Mouse (Mus musculus): Measurements from ENCODE around the gene Myo1a. TPM values are rescaled to one million over a fixed set of nuclear protein-coding genes. Genes with fewer than 3 reads are reported as not detected.

The Myo1a gene
- polyA plus RNA-seq, 1 experiment from 2014 or later: 0.73 TPM

DNA sequence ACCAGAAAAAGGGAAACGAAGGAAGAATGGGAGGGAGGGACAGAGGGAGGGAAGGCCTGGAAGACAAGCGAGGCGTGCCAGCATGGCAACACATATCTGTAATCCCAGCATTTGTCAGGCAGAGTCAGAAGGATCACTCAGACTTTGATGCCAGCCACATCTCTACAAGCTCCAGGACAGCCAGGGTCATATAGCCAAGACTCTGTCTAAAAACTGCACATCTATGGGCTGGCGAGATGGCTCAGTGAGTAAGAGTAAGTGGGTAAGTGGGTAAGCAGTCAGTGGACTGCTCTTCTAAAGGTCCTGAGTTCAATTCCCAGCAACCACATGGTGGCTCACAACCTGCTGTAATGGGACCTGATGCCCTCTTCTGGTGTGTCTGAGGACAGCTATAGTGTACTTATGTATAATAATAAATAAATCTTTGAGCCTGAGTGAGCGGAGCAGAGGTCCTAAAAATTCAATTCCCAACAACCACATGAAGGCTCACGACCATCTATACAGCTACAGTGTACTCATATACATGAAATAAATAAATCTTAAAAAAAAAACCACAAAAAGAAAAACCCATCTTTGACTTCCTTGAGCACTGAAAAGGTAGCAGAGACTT lies 30.8 kb upstream of the Myo1a start:
- Histone ChIP-seq H3K27ac (ENCODE audit: low read depth, low read length) (no peak overlapping the region), H3K27me3 (replicated peaks; ENCODE audit: control insufficient read depth, insufficient read depth, low read length) (no peaks in the 10 kb centered on the region), H3K9ac (ENCODE audit: low read depth, low read length) (no peak overlapping the region), H3K36me3 (ENCODE audit: control insufficient read depth, insufficient read depth, low read length) (no peaks in the 10 kb centered on the region), H3K9me3 (ENCODE audit: control insufficient read depth, low read length) (no peaks in the 10 kb centered on the region), H3K4me3 (ENCODE audit: low read length) (no peak overlapping the region), H3K4me2 (ENCODE audit: low read length) (no peak overlapping the region), H3K4me1 (ENCODE audit: control insufficient read depth, insufficient read depth, low read depth, low read length) (peaks cover 9% of the 10 kb centered on the region)
- ATAC-seq: no peak
- WGBS: 89% methylated on average over 6 of the region's 6 CpGs

DNA sequence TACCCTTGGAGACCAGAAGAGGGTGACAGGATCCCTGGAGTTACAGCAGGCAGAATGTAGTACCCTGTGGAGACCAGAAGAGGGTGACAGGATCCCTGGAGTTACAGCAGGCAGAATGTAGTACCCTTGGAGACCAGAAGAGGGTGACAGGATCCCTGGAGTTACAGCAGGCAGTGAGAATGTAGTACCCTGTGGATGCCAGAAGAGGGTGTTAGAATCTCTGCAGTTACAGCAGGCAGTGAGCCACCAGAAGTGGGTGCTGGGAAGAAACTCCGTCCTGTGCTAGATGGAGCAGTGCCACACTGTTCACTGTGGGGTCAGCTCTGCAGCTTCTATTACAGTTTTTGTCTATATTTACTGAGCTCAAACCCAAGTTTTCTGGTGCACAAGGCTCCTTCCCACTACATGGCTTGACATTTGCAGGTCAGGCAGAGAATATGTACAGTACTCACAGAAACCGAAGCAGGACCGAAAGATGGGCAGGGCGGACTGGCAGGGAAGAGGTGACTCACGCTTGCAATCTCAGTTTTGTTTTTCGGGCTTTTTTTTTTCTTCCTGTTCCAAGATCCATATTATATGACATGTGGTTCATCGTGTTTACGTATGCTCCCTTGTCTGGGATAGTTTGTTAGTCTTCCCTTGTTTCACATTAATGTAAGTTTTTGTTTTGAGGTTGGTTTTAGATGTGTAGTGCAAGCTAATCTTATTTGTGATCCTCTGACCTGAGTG lies 30.0 kb upstream of the Myo1a start:
- Histone ChIP-seq H3K9me3 (ENCODE audit: control insufficient read depth, low read length) (no peaks in the 10 kb centered on the region), H3K27me3 (replicated peaks; ENCODE audit: control insufficient read depth, insufficient read depth, low read length) (no peaks in the 10 kb centered on the region), H3K4me1 (ENCODE audit: control insufficient read depth, insufficient read depth, low read depth, low read length) (peaks cover 9% of the 10 kb centered on the region), H3K9ac (ENCODE audit: low read depth, low read length) (no peak overlapping the region), H3K27ac (ENCODE audit: low read depth, low read length) (no peak overlapping the region), H3K36me3 (ENCODE audit: control insufficient read depth, insufficient read depth, low read length) (no peaks in the 10 kb centered on the region), H3K4me2 (ENCODE audit: low read length) (no peak overlapping the region), H3K4me3 (ENCODE audit: low read length) (no peak overlapping the region)
- ATAC-seq: no peak
- 85% methylated on average over 8 of the region's 8 CpGs for WGBS

GRCm38 (mm10) chr10:127675859-127676398 lies 29.0 kb upstream of the Myo1a start:
- Histone ChIP-seq H3K4me2 (ENCODE audit: low read length) (peak overlapping the region; percentile 71), H3K9me3 (ENCODE audit: control insufficient read depth, low read length) (no peaks in the 10 kb centered on the region), H3K36me3 (ENCODE audit: control insufficient read depth, insufficient read depth, low read length) (no peaks in the 10 kb centered on the region), H3K4me3 (ENCODE audit: low read length) (peak overlapping the region; percentile 52), H3K27ac (ENCODE audit: low read depth, low read length) (no peak overlapping the region; the same call in 1 of the 2 replicates), H3K27me3 (replicated peaks; ENCODE audit: control insufficient read depth, insufficient read depth, low read length) (no peaks in the 10 kb centered on the region), H3K9ac (ENCODE audit: low read depth, low read length) (peak overlapping the region; percentile 57), H3K4me1 (ENCODE audit: control insufficient read depth, insufficient read depth, low read depth, low read length) (peaks cover 9% of the 10 kb centered on the region)
- ATAC-seq: no peak
- 56% methylated on average over 5 of the region's 5 CpGs for WGBS

- under 1% methylated on average over 62 of the region's 71 CpGs for WGBS
- ATAC-seq: peak; percentile 98
- Histone ChIP-seq H3K4me1 (ENCODE audit: control insufficient read depth, insufficient read depth, low read depth, low read length) (peaks cover 9% of the 10 kb centered on the region), H3K27ac (ENCODE audit: low read depth, low read length) (peak overlapping the region; percentile 68), H3K27me3 (replicated peaks; ENCODE audit: control insufficient read depth, insufficient read depth, low read length) (no peaks in the 10 kb centered on the region), H3K4me3 (ENCODE audit: low read length) (peak overlapping the region; percentile 52), H3K36me3 (ENCODE audit: control insufficient read depth, insufficient read depth, low read length) (no peaks in the 10 kb centered on the region), H3K4me2 (ENCODE audit: low read length) (peak overlapping the region; percentile 100), H3K9ac (ENCODE audit: low read depth, low read length) (peak overlapping the region; percentile 61), H3K9me3 (ENCODE audit: control insufficient read depth, low read length) (no peaks in the 10 kb centered on the region)
Observed at GRCm38 (mm10) chr10:127676691-127677548, 28.1 kb upstream of the Myo1a start.

DNA sequence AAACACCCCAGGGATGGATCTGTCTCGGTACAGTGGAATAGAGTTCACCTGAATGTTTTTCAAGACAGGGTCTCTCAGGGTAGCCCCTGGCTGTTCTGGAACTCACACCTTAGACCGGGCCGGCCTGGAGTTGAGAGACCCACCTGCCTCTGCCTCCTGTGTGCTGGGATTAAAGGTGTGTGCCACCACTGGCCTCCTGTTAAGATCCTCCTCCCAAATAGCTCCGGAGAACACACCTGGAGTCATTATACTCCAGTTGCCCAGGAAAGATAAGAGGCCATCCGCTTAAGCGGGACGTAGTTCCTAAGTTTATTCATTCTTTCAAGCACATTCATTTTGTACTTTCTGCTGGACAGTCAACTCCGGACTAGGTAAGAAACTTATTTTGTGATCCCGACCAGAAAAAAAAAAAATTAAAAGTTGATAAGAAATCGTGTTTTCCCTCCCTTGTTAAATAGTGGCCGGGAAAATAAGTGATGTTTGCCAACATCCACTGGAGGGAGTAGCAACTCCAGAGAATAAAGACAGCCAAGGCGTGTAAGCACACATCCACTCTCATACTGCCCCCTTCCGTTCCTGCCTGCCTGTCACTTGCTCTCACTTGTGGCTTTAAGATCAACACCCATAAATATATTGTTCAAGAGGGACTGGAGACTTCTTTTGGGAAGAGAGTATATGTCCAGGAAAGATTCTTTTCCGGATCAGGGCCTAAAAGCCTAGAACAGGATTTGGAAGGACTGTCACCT lies 27.2 kb upstream of the Myo1a start:
- Histone ChIP-seq H3K4me3 (ENCODE audit: low read length) (peak overlapping the region; percentile 52), H3K9me3 (ENCODE audit: control insufficient read depth, low read length) (no peaks in the 10 kb centered on the region), H3K27ac (ENCODE audit: low read depth, low read length) (no peak overlapping the region), H3K4me2 (ENCODE audit: low read length) (peak overlapping the region; percentile 100), H3K27me3 (replicated peaks; ENCODE audit: control insufficient read depth, insufficient read depth, low read length) (no peaks in the 10 kb centered on the region), H3K9ac (ENCODE audit: low read depth, low read length) (peak overlapping the region; percentile 61), H3K36me3 (ENCODE audit: control insufficient read depth, insufficient read depth, low read length) (no peaks in the 10 kb centered on the region), H3K4me1 (ENCODE audit: control insufficient read depth, insufficient read depth, low read depth, low read length) (peaks cover 9% of the 10 kb centered on the region)
- 12% methylated on average over 14 of the region's 14 CpGs for WGBS
- ATAC-seq: no peak; the same call in 1 of the 2 replicates

DNA sequence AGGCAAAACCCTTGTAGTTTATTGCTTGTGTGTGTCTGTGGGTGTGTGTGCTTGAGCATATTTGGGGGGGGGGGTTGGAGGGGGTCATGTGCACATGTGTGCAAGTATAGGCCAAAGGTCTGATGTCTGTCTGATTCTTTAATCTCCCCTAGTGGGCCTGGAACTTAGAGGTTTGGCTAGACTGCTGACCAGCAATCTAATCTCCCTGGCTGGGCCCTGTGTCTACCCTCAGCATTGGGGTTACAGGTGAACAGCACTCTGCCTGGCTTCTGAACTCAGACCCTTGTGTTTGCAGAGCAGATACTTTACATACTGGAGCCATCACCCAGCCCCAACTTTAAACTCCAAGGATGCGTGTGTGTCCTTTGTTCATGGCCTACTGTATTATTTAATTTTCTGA lies 25.8 kb upstream of the Myo1a start:
- ATAC-seq: no peak
- 76% methylated on average over 1 of the region's 1 CpGs for WGBS

DNA sequence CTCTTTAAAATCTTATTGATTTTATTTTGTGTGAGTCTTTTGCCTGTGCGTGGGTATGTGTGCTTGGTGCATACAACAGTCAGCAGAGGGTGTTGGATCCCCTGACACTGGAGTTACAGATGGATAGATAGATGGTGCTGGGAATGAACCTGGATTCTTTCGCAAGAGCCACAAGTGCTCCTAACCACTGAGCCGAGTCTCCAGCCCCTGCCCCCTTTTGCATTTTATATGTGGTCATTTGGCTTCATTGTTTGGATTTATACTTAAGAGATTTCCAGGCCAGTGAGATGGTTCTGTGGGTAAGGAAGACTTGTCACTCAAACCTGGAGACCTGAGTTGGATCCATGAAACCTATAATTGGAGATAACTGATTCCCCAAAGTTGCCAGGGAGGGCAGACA lies 25.1 kb upstream of the Myo1a start:
- Histone ChIP-seq H3K9me3 (ENCODE audit: control insufficient read depth, low read length) (no peaks in the 10 kb centered on the region), H3K9ac (ENCODE audit: low read depth, low read length) (no peak overlapping the region), H3K4me1 (ENCODE audit: control insufficient read depth, insufficient read depth, low read depth, low read length) (peaks cover 9% of the 10 kb centered on the region), H3K27ac (ENCODE audit: low read depth, low read length) (no peak overlapping the region), H3K4me3 (ENCODE audit: low read length) (no peak overlapping the region), H3K36me3 (ENCODE audit: control insufficient read depth, insufficient read depth, low read length) (no peaks in the 10 kb centered on the region), H3K27me3 (replicated peaks; ENCODE audit: control insufficient read depth, insufficient read depth, low read length) (no peaks in the 10 kb centered on the region), H3K4me2 (ENCODE audit: low read length) (no peak overlapping the region)
- ATAC-seq: no peak
- 91% methylated on average over 3 of the region's 3 CpGs for WGBS

More for the DNA sequence above, 25.8 kb upstream of the Myo1a start:
- Histone ChIP-seq H3K4me3 (ENCODE audit: low read length) (no peak overlapping the region), H3K4me2 (ENCODE audit: low read length) (no peak overlapping the region), H3K9ac (ENCODE audit: low read depth, low read length) (no peak overlapping the region), H3K9me3 (ENCODE audit: control insufficient read depth, low read length) (no peaks in the 10 kb centered on the region), H3K4me1 (ENCODE audit: control insufficient read depth, insufficient read depth, low read depth, low read length) (peaks cover 9% of the 10 kb centered on the region), H3K27me3 (replicated peaks; ENCODE audit: control insufficient read depth, insufficient read depth, low read length) (no peaks in the 10 kb centered on the region), H3K36me3 (ENCODE audit: control insufficient read depth, insufficient read depth, low read length) (no peaks in the 10 kb centered on the region), H3K27ac (ENCODE audit: low read depth, low read length) (no peak overlapping the region)

DNA sequence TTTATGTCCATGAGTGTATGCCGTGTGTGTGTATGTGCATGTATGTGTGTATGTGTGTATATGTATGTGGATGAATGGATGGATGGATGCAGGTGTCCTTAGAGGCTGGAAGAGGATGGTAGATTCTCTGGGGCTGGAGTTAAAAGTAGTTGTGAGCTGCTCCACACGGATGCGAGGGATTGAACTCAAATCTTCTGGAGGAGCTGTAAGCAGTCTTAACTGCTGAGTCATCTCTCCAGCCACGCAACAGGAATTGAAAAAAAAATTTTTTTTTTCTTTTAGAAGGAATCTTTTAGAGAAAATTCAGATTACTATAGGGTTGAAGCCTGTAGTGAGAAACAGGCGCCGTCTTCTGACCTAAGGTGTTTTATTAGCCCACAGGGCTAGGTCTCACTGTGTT lies 22.1 kb upstream of the Myo1a start:
- Histone ChIP-seq H3K4me2 (ENCODE audit: low read length) (no peak overlapping the region), H3K36me3 (ENCODE audit: control insufficient read depth, insufficient read depth, low read length) (no peaks in the 10 kb centered on the region), H3K27ac (ENCODE audit: low read depth, low read length) (no peak overlapping the region), H3K9ac (ENCODE audit: low read depth, low read length) (no peak overlapping the region), H3K9me3 (ENCODE audit: control insufficient read depth, low read length) (no peaks in the 10 kb centered on the region), H3K4me1 (ENCODE audit: control insufficient read depth, insufficient read depth, low read depth, low read length) (peaks cover 2% of the 10 kb centered on the region), H3K27me3 (replicated peaks; ENCODE audit: control insufficient read depth, insufficient read depth, low read length) (no peaks in the 10 kb centered on the region), H3K4me3 (ENCODE audit: low read length) (no peak overlapping the region)
- 89% methylated on average over 6 of the region's 6 CpGs for WGBS
- ATAC-seq: no peak

All from hindbrain, embryonic 16.5 days (tissue).